Mouse (Mus musculus): ENCODE measurements at regions not wholly inside any gene's neighbourhood (a gene's known extent, or its start where the extent isn't known, plus 50 kb on each side); places are given as distances from the start of the nearest gene placed in this dataset.

DNA sequence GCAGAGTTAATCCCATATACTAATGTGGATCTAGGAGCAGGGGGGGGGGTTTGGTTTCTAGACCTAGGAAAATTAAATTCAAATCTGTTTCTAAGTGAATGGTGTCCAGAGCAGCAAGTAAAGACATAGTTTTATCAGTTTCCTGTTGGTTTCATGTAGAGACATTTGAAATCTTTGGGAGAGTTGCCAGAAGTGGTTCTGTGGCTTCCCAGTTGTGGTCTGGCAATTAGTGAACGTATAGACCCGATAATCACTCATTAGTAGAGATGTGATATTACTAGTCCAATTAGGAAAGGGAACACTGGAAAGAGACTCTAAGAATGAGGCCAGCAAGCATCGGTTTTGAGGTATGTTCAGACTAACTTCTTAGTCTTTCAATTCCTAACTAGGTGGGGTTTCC lies 252.0 kb upstream of the Rgmb start:
- Histone ChIP-seq H3K4me1 (ENCODE audit: control insufficient read depth, insufficient read depth) (no peaks in the 10 kb centered on the region), H3K4me2 (ENCODE audit: low read depth, low read length) (no peak overlapping the region), H3K4me3 (ENCODE audit: low read depth, low read length) (no peak overlapping the region), H3K36me3 (replicated peaks; ENCODE audit: control insufficient read depth, insufficient read depth, low read length) (no peaks in the 10 kb centered on the region), H3K27ac (ENCODE audit: low read depth) (no peak overlapping the region), H3K9me3 (replicated peaks; ENCODE audit: control insufficient read depth, low read length) (no peaks in the 10 kb centered on the region), H3K9ac (replicated peaks; ENCODE audit: low read depth, low read length) (no peak overlapping the region), H3K27me3 (ENCODE audit: control insufficient read depth, insufficient read depth, low read length) (no peaks in the 10 kb centered on the region)
- 70% methylated on average over 3 of the region's 3 CpGs for WGBS
- TF ChIP-seq CTCF (IDR thresholded peaks at IDR 0.05; ENCODE audit: low read depth) (no peak), EP300 (IDR thresholded peaks at IDR 0.05; ENCODE audit: low read depth) (no peak)
- no peak for ATAC-seq (ENCODE audit: insufficient read depth, low read depth)
- DNase-seq (ENCODE audit: low spot score), result no peak

DNA sequence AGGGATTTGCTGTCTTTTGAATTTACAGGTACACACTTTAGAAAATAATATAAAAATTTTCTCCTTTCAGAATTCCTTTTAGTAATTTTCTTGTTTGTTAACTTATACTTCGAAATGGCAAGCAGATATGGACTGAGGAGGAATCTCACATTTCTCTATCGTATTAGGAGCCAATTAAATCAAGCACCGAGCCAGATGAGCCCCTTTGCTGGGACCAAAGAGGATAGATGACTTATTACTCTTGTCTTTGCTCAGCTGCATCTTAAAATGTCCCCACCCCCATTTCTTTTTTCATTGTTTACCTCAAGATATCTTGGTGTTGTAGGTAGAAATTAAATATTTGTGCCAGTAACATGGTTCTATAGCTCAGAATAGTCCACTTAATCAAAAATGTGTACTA lies 247.7 kb upstream of the Rgmb start:
- Histone ChIP-seq H3K9ac (replicated peaks; ENCODE audit: low read depth, low read length) (no peak overlapping the region), H3K36me3 (replicated peaks; ENCODE audit: control insufficient read depth, insufficient read depth, low read length) (no peaks in the 10 kb centered on the region), H3K9me3 (replicated peaks; ENCODE audit: control insufficient read depth, low read length) (no peaks in the 10 kb centered on the region), H3K4me3 (ENCODE audit: low read depth, low read length) (no peak overlapping the region), H3K4me1 (ENCODE audit: control insufficient read depth, insufficient read depth) (no peaks in the 10 kb centered on the region), H3K27me3 (ENCODE audit: control insufficient read depth, insufficient read depth, low read length) (no peaks in the 10 kb centered on the region), H3K27ac (ENCODE audit: low read depth) (no peak overlapping the region), H3K4me2 (ENCODE audit: low read depth, low read length) (no peak overlapping the region)
- 70% methylated on average over 3 of the region's 3 CpGs for WGBS
- ATAC-seq (ENCODE audit: insufficient read depth, low read depth) (no peak), DNase-seq (ENCODE audit: low spot score) (no peak)
- no peak for TF ChIP-seq CTCF (IDR thresholded peaks at IDR 0.05; ENCODE audit: low read depth)
- no peak for TF ChIP-seq EP300 (IDR thresholded peaks at IDR 0.05; ENCODE audit: low read depth)

DNA sequence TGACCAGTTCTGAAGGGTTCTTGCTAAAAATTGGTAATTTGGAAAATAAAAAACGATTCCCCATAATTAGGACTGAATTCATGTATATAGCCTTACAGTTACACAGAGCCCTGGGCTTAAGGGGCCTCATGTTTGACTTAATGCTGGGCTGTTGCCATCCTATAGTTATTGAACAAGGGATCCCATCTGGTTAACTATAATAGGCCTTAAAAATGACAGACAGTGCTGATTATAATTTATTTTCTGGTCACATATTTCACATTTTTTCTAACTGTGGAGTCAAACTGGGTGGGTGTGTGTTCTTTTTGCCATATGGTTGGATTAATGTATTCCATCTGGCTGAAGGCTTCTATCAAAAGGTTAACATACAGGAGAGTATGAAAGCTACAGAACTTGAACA lies 238.5 kb upstream of the Rgmb start:
- Histone ChIP-seq H3K36me3 (replicated peaks; ENCODE audit: control insufficient read depth, insufficient read depth, low read length) (no peaks in the 10 kb centered on the region), H3K4me1 (ENCODE audit: control insufficient read depth, insufficient read depth) (no peaks in the 10 kb centered on the region), H3K27me3 (ENCODE audit: control insufficient read depth, insufficient read depth, low read length) (no peaks in the 10 kb centered on the region), H3K4me2 (ENCODE audit: low read depth, low read length) (no peak overlapping the region), H3K27ac (ENCODE audit: low read depth) (no peak overlapping the region), H3K9ac (replicated peaks; ENCODE audit: low read depth, low read length) (no peak overlapping the region), H3K4me3 (ENCODE audit: low read depth, low read length) (no peak overlapping the region), H3K9me3 (replicated peaks; ENCODE audit: control insufficient read depth, low read length) (no peaks in the 10 kb centered on the region)
- no peak for ATAC-seq (ENCODE audit: insufficient read depth, low read depth)
- no peak for DNase-seq (ENCODE audit: low spot score)
- TF ChIP-seq EP300 (IDR thresholded peaks at IDR 0.05; ENCODE audit: low read depth), result no peak
- no peak for TF ChIP-seq CTCF (IDR thresholded peaks at IDR 0.05; ENCODE audit: low read depth)
- 31% methylated on average over 1 of the region's 1 CpGs for WGBS

DNA sequence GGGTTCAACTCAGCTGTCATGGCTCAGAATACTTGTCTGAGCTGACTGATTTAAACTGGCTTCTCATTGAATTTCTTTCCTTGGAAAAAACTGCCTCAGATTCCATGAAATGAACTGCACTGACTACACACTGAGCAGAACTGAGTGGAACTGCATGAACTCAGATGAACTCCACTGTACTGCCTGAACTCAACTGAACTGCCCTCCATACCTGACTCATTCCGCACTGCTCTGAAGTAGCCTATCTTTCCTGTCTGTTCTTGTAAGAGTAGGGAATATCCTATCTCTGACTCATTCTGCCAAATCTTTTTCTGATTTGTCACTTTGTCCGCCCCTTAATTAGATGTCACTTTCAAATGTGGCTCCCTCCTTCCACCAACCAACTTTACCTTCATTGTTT lies 237.0 kb upstream of the Rgmb start:
- no peak overlapping the region for H3K4me2 ChIP-seq (ENCODE audit: low read depth, low read length)
- no peak for TF ChIP-seq EP300 (IDR thresholded peaks at IDR 0.05; ENCODE audit: low read depth)
- no peak for TF ChIP-seq CTCF (IDR thresholded peaks at IDR 0.05; ENCODE audit: low read depth)
- no peaks in the 10 kb centered on the region for H3K27me3 ChIP-seq (ENCODE audit: control insufficient read depth, insufficient read depth, low read length)
- DNase-seq (ENCODE audit: low spot score), result no peak
- no peak overlapping the region for H3K4me3 ChIP-seq (ENCODE audit: low read depth, low read length)
- H3K9ac ChIP-seq (replicated peaks; ENCODE audit: low read depth, low read length), result no peak overlapping the region
- no peaks in the 10 kb centered on the region for H3K4me1 ChIP-seq (ENCODE audit: control insufficient read depth, insufficient read depth)
- no peaks in the 10 kb centered on the region for H3K36me3 ChIP-seq (replicated peaks; ENCODE audit: control insufficient read depth, insufficient read depth, low read length)
- 73% methylated on average over 2 of the region's 2 CpGs for WGBS
- no peak for ATAC-seq (ENCODE audit: insufficient read depth, low read depth)
- no peak overlapping the region for H3K27ac ChIP-seq (ENCODE audit: low read depth)
- no peaks in the 10 kb centered on the region for H3K9me3 ChIP-seq (replicated peaks; ENCODE audit: control insufficient read depth, low read length)

DNA sequence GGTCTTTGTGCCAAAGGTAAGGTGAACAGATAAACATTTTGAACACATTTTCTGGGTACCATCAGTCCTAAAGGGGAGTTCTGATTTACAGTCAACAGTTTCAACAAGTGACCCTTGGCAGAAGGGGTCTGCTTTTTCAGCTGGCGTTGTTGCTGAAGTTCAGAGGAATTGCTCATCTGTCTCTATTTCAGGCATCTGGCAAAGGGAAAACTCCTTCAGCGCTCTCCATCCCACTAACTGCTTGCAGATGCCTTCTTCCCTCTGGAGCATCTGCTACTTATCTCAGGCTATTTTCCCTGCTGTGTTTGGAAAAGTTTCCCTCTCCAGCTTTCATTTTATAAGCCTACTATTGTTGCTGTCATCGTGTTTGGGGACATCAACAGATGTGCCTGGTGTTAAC lies 223.6 kb upstream of the Rgmb start:
- Histone ChIP-seq H3K4me3 (ENCODE audit: low read depth, low read length) (no peak overlapping the region), H3K36me3 (replicated peaks; ENCODE audit: control insufficient read depth, insufficient read depth, low read length) (no peaks in the 10 kb centered on the region), H3K27ac (ENCODE audit: low read depth) (no peak overlapping the region), H3K9me3 (replicated peaks; ENCODE audit: control insufficient read depth, low read length) (no peaks in the 10 kb centered on the region), H3K4me1 (ENCODE audit: control insufficient read depth, insufficient read depth) (no peaks in the 10 kb centered on the region), H3K4me2 (ENCODE audit: low read depth, low read length) (no peak overlapping the region), H3K9ac (replicated peaks; ENCODE audit: low read depth, low read length) (no peak overlapping the region), H3K27me3 (ENCODE audit: control insufficient read depth, insufficient read depth, low read length) (no peaks in the 10 kb centered on the region)
- no peak for TF ChIP-seq CTCF (IDR thresholded peaks at IDR 0.05; ENCODE audit: low read depth)
- WGBS, result 36% methylated on average over 3 of the region's 3 CpGs
- DNase-seq (ENCODE audit: low spot score) (no peak), ATAC-seq (ENCODE audit: insufficient read depth, low read depth) (no peak)

DNA sequence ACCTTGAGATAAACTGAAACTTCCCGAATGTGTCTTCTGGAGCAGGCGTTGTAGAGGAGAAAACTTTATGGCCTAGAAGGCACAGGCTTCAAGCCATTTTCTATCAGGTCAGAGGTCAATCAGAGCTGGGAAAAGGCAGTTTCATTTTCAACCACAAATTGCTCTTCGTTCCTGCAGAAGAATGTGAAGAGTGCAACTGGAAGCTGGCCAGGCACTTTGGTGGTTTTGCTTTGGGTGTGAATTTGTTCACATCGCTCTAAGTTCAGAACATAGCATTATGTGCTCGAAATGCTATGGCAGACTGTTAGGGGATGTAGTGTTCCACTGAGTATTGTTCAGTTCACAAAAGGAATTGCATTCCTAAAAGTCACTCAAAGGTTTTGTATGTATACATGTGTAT lies 220.9 kb upstream of the Rgmb start:
- Histone ChIP-seq H3K9ac (replicated peaks; ENCODE audit: low read depth, low read length) (no peak overlapping the region), H3K4me1 (ENCODE audit: control insufficient read depth, insufficient read depth) (no peaks in the 10 kb centered on the region), H3K27ac (ENCODE audit: low read depth) (no peak overlapping the region), H3K4me3 (ENCODE audit: low read depth, low read length) (no peak overlapping the region), H3K36me3 (replicated peaks; ENCODE audit: control insufficient read depth, insufficient read depth, low read length) (no peaks in the 10 kb centered on the region), H3K27me3 (ENCODE audit: control insufficient read depth, insufficient read depth, low read length) (no peaks in the 10 kb centered on the region), H3K9me3 (replicated peaks; ENCODE audit: control insufficient read depth, low read length) (no peaks in the 10 kb centered on the region), H3K4me2 (ENCODE audit: low read depth, low read length) (no peak overlapping the region)
- ATAC-seq (ENCODE audit: insufficient read depth, low read depth) (no peak), DNase-seq (ENCODE audit: low spot score) (no peak)
- no peak for TF ChIP-seq CTCF (IDR thresholded peaks at IDR 0.05; ENCODE audit: low read depth)
- no peak for TF ChIP-seq EP300 (IDR thresholded peaks at IDR 0.05; ENCODE audit: low read depth)
- WGBS, result 42% methylated on average over 5 of the region's 5 CpGs
